Mouse (Mus musculus): ENCODE results near the gene Higd1a.

- TF ChIP-seq CTCF (IDR thresholded peaks at IDR 0.05; ENCODE audit: insufficient read depth, low read depth, low read length) (no peak), POLR2A (IDR thresholded peaks at IDR 0.05; ENCODE audit: insufficient read depth, low read depth, low read length) (no peak)
Measured at GRCm38 (mm10) chr9:121839622-121839965, 18.6 kb downstream of the Higd1a start.
